Mouse (Mus musculus) forebrain, postnatal 0 days (tissue): ENCODE measurements around the gene Fndc5. TPM values are rescaled to one million over a fixed set of nuclear protein-coding genes. Genes with fewer than 3 reads are reported as not detected.

Experiments
- ATAC-seq: fragments of 200-750 bp; cut with Nextera tagmentation; 2 replicates; pipeline ENCODE4 v1.8.0; 2017; ENCODE audit warnings: mild to moderate bottlenecking, moderate library complexity
- DNase-seq: peaks from one replicate; pipeline ENCODE4 v3.0.0-alpha.2; 2015
- H3K27ac ChIP-seq: fragments of 300-500 bp; sonication (generic); 2 replicates; pipeline ENCODE4 v1.5.1; 2014; ENCODE audit warnings: low read depth, mild to moderate bottlenecking, antibody characterized with exemption, low read length, moderate library complexity, mixed read lengths
- H3K27me3 ChIP-seq: fragments of 300-500 bp; sonication (generic); 2 replicates; pipeline ENCODE4 v1.6.1; 2014; ENCODE audit warnings: mild to moderate bottlenecking, low read length, mixed read lengths; ENCODE audit not compliant: insufficient read depth
- H3K36me3 ChIP-seq: fragments of 300-500 bp; sonication (generic); 2 replicates; pipeline ENCODE4 v1.6.1; 2014; ENCODE audit warnings: mild to moderate bottlenecking, moderate library complexity; ENCODE audit not compliant: insufficient read depth
- H3K4me1 ChIP-seq: fragments of 300-500 bp; sonication (generic); 2 replicates; pipeline ENCODE4 v1.6.1; 2014; ENCODE audit warnings: antibody characterized with exemption; ENCODE audit not compliant: insufficient read depth
- H3K4me2 ChIP-seq: fragments of 300-500 bp; sonication (generic); 2 replicates; pipeline ENCODE4 v1.6.1; 2014; ENCODE audit warnings: low read depth, mild to moderate bottlenecking, moderate library complexity
- H3K4me3 ChIP-seq: fragments of 300-500 bp; sonication (generic); 2 replicates; pipeline ENCODE4 v1.5.1; 2014; ENCODE audit warnings: low read depth, low read length, mixed read lengths
- H3K9ac ChIP-seq: fragments of 300-500 bp; sonication (generic); 2 replicates; pipeline ENCODE4 v1.6.1; 2014; ENCODE audit warnings: mild to moderate bottlenecking
- H3K9me3 ChIP-seq: fragments of 300-500 bp; sonication (generic); 2 replicates; pipeline ENCODE4 v1.6.1; 2016; ENCODE audit warnings: low read length
- CTCF ChIP-seq: sonication (generic); IDR thresholded peaks from 2 replicates; pipeline ENCODE4 v1.5.1; 2016; ENCODE audit warnings: antibody characterized with exemption, control low read depth, low read depth
- WGBS: fragments of 180-500 bp; shearing (Covaris S2); extraction: QIAGEN DNeasy Blood & Tissue Kit; methylation state at CpG from one replicate; pipeline ENCODE4 v1.1.7; 2014; 5-methylcytosine and 5-hydroxymethylcytosine counted together
- polyA plus RNA-seq: library from polyadenylated mRNA; unstranded; fragments of >200 nt; fragmentation: Nextera tagmentation; extraction: Ambion mirVana; gene quantifications from 2 replicates; pipeline ENCODE4 v1.2.1, GENCODE M21; 2015
- total RNA-seq: library from RNA; depleted of rRNA; stranded (reverse); fragments of >200 nt; gene quantifications from 2 replicates; pipeline ENCODE4 v1.2.3, GENCODE M21; 2014

Fndc5 gene
- total and polyA plus RNA-seq, 2 experiments from 2014 or later: 8.3 to 10.3 TPM

- DNase-seq (no peak), ATAC-seq (no peak)
- H3K4me3 ChIP-seq: no peak overlapping the region
- 0 out of 2 replicates have a peak overlapping the region, but pooled peaks have one; percentile 8 for H3K4me2 ChIP-seq
- no peak overlapping the region for H3K27ac ChIP-seq
- WGBS: 19% methylated on average over 8 of the region's 8 CpGs
- peaks cover 13% of the 10 kb centered on the region for H3K4me1 ChIP-seq
- 0 out of 2 replicates have a peak, but pooled peaks cover 3% of the 10 kb centered on the region for H3K27me3 ChIP-seq
- no peak for TF ChIP-seq CTCF
- H3K36me3 ChIP-seq: no peaks in the 10 kb centered on the region
- no peaks in the 10 kb centered on the region for H3K9me3 ChIP-seq
- H3K9ac ChIP-seq: no peak overlapping the region
These were observed 14.1 kb upstream of the Fndc5 start for GRCm38 (mm10) chr4:129122719-129123118.

DNA sequence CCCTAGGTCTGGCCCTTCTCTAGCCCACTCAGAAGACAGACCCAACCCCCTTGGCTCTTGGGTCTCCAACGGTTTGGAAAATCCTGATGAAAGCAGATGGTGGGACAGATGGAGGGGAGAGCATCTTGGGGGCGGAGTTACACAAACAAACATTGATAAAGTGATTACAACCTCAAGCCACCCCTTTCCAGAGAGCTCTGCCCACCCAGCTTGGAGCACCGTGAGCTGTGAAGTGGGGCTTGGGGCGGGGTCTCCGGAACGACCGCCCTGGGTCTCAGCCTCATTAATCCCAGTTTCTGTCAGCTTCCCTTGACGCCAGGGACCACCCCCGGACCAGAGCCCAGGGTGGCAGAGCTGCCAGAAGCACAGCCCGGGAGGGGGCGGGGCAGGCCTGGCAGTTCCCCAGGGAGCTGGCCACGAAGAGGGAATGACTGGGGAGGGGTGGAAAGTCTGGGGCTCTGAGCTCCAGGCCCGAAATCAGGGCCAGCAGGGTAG, 12.1 kb upstream of the Fndc5 start:
- Histone ChIP-seq H3K4me2 (peak overlapping the region; percentile 20; the same call in 1 of the 2 replicates), H3K4me1 (peaks cover 19% of the 10 kb centered on the region), H3K9me3 (no peaks in the 10 kb centered on the region), H3K36me3 (no peaks in the 10 kb centered on the region), H3K9ac (no peak overlapping the region), H3K27ac (0 out of 2 replicates have a peak overlapping the region, but pooled peaks have one; percentile 30), H3K27me3 (no peaks in the 10 kb centered on the region), H3K4me3 (no peak overlapping the region)
- peak; percentile 47 for ATAC-seq
- 8% methylated on average over 13 of the region's 13 CpGs for whole genome bisulfite sequencing
- DNase-seq: peak; percentile 74
- no peak for TF ChIP-seq CTCF

GRCm38 (mm10) chr4:129125736-129126451, 10.9 kb upstream of the Fndc5 start:
- Histone ChIP-seq H3K4me3 (no peak overlapping the region), H3K9me3 (no peaks in the 10 kb centered on the region), H3K27ac (no peak overlapping the region), H3K9ac (no peak overlapping the region), H3K36me3 (no peaks in the 10 kb centered on the region), H3K4me1 (peaks cover 27% of the 10 kb centered on the region), H3K27me3 (no peaks in the 10 kb centered on the region), H3K4me2 (peak overlapping the region; percentile 20; the same call in 1 of the 2 replicates)
- no peak for ATAC-seq
- TF ChIP-seq CTCF: no peak
- no peak for DNase-seq
- 9% methylated on average over 19 of the region's 19 CpGs for WGBS

DNA sequence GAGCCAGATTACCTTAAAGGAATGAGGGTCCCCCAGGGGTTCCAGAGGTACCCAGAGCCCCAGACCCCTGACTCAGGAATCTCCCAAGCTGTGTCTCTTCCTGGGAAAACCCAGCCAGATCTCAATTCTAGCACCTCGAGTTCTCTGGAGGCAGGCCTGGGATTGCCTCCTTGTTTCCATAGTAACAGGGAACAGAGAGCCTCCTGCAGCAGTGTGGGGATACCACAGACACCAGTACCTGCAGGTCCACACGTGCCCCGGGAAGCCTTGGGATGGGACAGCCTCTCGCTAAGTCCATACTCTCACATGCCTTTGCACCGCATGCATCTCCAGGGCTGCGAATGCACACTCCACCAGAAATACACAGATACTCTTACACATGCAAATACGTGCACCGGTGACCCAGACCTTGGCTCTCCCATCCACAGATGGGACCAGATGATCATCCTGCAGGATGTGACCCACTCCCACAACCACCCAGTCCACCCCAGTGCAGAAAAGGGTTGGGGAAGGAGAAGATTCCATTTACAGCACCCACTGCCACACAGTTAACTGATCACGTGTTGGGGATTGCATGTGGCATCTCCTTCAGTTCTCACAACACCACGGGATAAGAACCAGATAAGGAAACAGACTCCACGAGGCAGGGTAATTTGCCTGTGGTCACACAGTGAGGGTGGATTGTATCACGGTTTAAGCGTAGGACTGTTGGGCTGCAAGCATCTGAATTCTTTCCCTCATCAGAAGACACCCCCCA, 8.0 kb upstream of the Fndc5 start:
- TF ChIP-seq CTCF: no peak
- H3K9ac ChIP-seq: no peak overlapping the region
- peaks cover 21% of the 10 kb centered on the region; the same call in 1 of the 2 replicates for H3K4me1 ChIP-seq
- ATAC-seq: peak; percentile 45
- WGBS: 52% methylated on average over 13 of the region's 13 CpGs
- no peaks in the 10 kb centered on the region for H3K36me3 ChIP-seq
- no peak overlapping the region for H3K4me2 ChIP-seq
- H3K9me3 ChIP-seq: no peaks in the 10 kb centered on the region
- no peaks in the 10 kb centered on the region for H3K27me3 ChIP-seq
- no peak overlapping the region for H3K27ac ChIP-seq
- DNase-seq: peak; percentile 68
- no peak overlapping the region for H3K4me3 ChIP-seq

DNA sequence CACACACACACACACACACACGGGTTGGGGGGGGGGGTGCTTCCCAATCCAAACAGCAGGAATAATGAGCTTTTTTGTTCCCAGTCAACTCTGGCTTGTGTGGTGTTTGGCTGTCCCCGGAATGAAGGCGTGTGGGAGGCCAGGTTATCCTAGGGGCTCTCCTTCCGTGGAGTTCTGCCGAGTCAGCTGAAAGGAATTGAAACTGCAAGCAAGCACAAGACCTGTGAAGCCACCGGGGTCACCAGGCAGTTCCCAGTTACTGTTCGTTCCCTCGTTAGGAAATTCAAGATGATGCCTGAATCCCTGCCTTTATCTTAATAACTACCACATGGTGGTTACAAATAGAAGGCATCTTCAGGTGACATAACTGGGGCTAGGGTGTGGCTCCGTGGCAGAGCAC, 7.4 kb upstream of the Fndc5 start:
- DNase-seq: no peak
- H3K4me3 ChIP-seq: no peak overlapping the region
- H3K27me3 ChIP-seq: no peaks in the 10 kb centered on the region
- no peak overlapping the region for H3K4me2 ChIP-seq
- no peak for TF ChIP-seq CTCF
- peaks cover 21% of the 10 kb centered on the region; the same call in 1 of the 2 replicates for H3K4me1 ChIP-seq
- no peak overlapping the region for H3K9ac ChIP-seq
- H3K9me3 ChIP-seq: no peaks in the 10 kb centered on the region
- H3K27ac ChIP-seq: no peak overlapping the region
- ATAC-seq: no peak
- WGBS: 41% methylated on average over 9 of the region's 9 CpGs
- no peaks in the 10 kb centered on the region for H3K36me3 ChIP-seq

DNA sequence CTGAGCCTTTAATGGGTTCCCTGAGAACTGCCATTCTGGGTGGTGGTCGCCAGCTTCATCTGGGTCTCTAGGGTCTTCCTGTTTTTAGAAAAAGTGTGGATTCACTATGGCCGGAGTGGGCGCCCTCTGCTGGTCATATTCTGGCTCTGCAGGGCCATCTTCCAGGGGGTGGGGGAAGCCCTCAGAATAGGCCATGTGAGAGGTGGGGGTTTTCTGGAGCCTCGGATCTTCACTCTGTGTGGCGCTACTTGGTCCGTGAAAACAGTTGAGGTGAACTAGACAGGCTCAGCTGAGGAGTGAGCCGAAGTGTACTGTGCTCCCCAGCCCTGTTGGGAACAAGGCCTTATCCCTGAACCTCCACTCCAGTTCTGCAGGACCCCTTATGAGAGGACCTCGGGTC, 6.7 kb upstream of the Fndc5 start:
- Histone ChIP-seq H3K4me1 (peaks cover 14% of the 10 kb centered on the region; the same call in 1 of the 2 replicates), H3K27ac (no peak overlapping the region), H3K4me3 (0 out of 2 replicates have a peak overlapping the region, but pooled peaks have one; percentile 3), H3K4me2 (peak overlapping the region; percentile 37), H3K27me3 (no peaks in the 10 kb centered on the region), H3K9me3 (no peaks in the 10 kb centered on the region), H3K9ac (no peak overlapping the region), H3K36me3 (no peaks in the 10 kb centered on the region)
- peak; percentile 87 for TF ChIP-seq CTCF
- WGBS: 4% methylated on average over 8 of the region's 8 CpGs
- DNase-seq (peak; percentile 78), ATAC-seq (peak; percentile 56)
